Mouse (Mus musculus): Measurements from ENCODE around the gene Kif14. TPM values are rescaled to one million over a fixed set of nuclear protein-coding genes. Genes with fewer than 3 reads are reported as not detected.

Kif14 gene
- polyA plus RNA-seq, 1 experiment from 2014 or later: 5.5 TPM

DNA sequence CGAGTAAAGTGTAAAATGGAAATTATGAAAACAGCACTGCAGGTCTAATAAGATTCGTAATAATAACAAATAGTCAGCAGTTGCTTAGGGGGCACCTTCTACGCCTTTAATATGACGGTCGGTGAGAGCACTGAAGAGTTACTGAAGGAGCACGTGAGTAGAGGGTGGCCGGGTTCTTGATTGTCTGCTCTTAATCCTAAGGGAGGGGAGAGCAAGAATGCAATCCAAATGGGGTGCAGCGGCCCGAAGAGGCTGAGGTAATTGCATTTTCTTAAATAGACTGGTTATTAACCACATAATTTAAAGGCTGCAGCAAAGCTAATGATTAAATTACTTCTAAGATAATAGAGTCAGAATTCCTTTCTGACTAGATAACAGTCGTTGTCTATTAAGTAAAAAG, 19.2 kb upstream of the Kif14 start:
- no peak for ATAC-seq (ENCODE audit: low read depth)
- WGBS (ENCODE audit: insufficient replicate concordance): 82% methylated on average over 10 of the region's 10 CpGs
- H3K4me2 ChIP-seq (ENCODE audit: low read depth, low read length): no peak overlapping the region
- no peaks in the 10 kb centered on the region for H3K27me3 ChIP-seq (ENCODE audit: control insufficient read depth, insufficient read depth, low read depth, low read length)
- no peaks in the 10 kb centered on the region for H3K36me3 ChIP-seq (ENCODE audit: control insufficient read depth, insufficient read depth)
- H3K27ac ChIP-seq (ENCODE audit: low read length): no peak overlapping the region
- no peak overlapping the region for H3K9ac ChIP-seq (ENCODE audit: low read depth, low read length)
- no peaks in the 10 kb centered on the region for H3K9me3 ChIP-seq (replicated peaks; ENCODE audit: control insufficient read depth, low read length)
- H3K4me1 ChIP-seq (ENCODE audit: control insufficient read depth, low read depth, low read length): peaks cover 33% of the 10 kb centered on the region
- H3K4me3 ChIP-seq (ENCODE audit: low read depth, low read length): no peak overlapping the region

GRCm38 (mm10) chr1:136447338-136447737, 18.8 kb upstream of the Kif14 start:
- Histone ChIP-seq H3K4me3 (ENCODE audit: low read depth, low read length) (no peak overlapping the region), H3K27ac (ENCODE audit: low read length) (no peak overlapping the region), H3K4me1 (ENCODE audit: control insufficient read depth, low read depth, low read length) (peaks cover 33% of the 10 kb centered on the region), H3K27me3 (ENCODE audit: control insufficient read depth, insufficient read depth, low read depth, low read length) (no peaks in the 10 kb centered on the region), H3K36me3 (ENCODE audit: control insufficient read depth, insufficient read depth) (no peaks in the 10 kb centered on the region), H3K9me3 (replicated peaks; ENCODE audit: control insufficient read depth, low read length) (no peaks in the 10 kb centered on the region), H3K9ac (ENCODE audit: low read depth, low read length) (no peak overlapping the region), H3K4me2 (ENCODE audit: low read depth, low read length) (no peak overlapping the region)
- ATAC-seq (ENCODE audit: low read depth): no peak
- 73% methylated on average over 4 of the region's 4 CpGs for WGBS (ENCODE audit: insufficient replicate concordance)

- Histone ChIP-seq H3K27ac (ENCODE audit: low read length) (no peak overlapping the region), H3K36me3 (ENCODE audit: control insufficient read depth, insufficient read depth) (no peaks in the 10 kb centered on the region), H3K4me2 (ENCODE audit: low read depth, low read length) (no peak overlapping the region), H3K9ac (ENCODE audit: low read depth, low read length) (no peak overlapping the region), H3K9me3 (replicated peaks; ENCODE audit: control insufficient read depth, low read length) (no peaks in the 10 kb centered on the region), H3K4me1 (ENCODE audit: control insufficient read depth, low read depth, low read length) (peaks cover 15% of the 10 kb centered on the region), H3K27me3 (ENCODE audit: control insufficient read depth, insufficient read depth, low read depth, low read length) (no peaks in the 10 kb centered on the region), H3K4me3 (ENCODE audit: low read depth, low read length) (no peak overlapping the region)
- WGBS (ENCODE audit: insufficient replicate concordance): 73% methylated on average over 6 of the region's 6 CpGs
- ATAC-seq (ENCODE audit: low read depth): no peak
Observed at GRCm38 (mm10) chr1:136449541-136449940, 16.6 kb upstream of the Kif14 start.

GRCm38 (mm10) chr1:136450206-136450605, 15.9 kb upstream of the Kif14 start:
- Histone ChIP-seq H3K4me1 (ENCODE audit: control insufficient read depth, low read depth, low read length) (peaks cover 8% of the 10 kb centered on the region), H3K9ac (ENCODE audit: low read depth, low read length) (no peak overlapping the region), H3K27ac (ENCODE audit: low read length) (no peak overlapping the region), H3K9me3 (replicated peaks; ENCODE audit: control insufficient read depth, low read length) (no peaks in the 10 kb centered on the region), H3K4me3 (ENCODE audit: low read depth, low read length) (no peak overlapping the region), H3K27me3 (ENCODE audit: control insufficient read depth, insufficient read depth, low read depth, low read length) (no peaks in the 10 kb centered on the region), H3K36me3 (ENCODE audit: control insufficient read depth, insufficient read depth) (no peaks in the 10 kb centered on the region), H3K4me2 (ENCODE audit: low read depth, low read length) (no peak overlapping the region)
- WGBS (ENCODE audit: insufficient replicate concordance): 73% methylated on average over 5 of the region's 5 CpGs
- ATAC-seq (ENCODE audit: low read depth): no peak

DNA sequence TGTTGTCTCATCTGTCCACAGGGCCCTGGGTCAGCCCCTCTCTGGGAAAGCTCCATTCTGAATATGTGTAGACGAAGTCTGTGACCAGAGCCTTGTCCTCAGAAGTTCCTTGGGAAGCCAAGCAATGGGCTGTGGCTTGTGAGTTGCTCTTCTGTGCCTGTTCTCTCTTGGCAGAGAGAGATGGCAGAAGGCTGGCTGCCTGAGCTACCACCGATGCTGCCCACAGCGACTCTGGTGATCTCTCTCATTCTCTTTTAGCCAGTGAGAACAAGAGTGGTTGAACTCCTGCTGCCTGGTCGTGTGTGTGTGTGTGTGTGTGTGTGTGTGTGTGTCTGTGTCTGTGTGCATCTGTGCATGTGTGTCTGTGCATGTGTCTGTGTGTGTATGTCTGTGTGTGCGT, 13.7 kb upstream of the Kif14 start:
- Histone ChIP-seq H3K4me1 (ENCODE audit: control insufficient read depth, low read depth, low read length) (no peaks in the 10 kb centered on the region), H3K27ac (ENCODE audit: low read length) (no peak overlapping the region), H3K36me3 (ENCODE audit: control insufficient read depth, insufficient read depth) (no peaks in the 10 kb centered on the region), H3K4me3 (ENCODE audit: low read depth, low read length) (no peak overlapping the region), H3K9ac (ENCODE audit: low read depth, low read length) (no peak overlapping the region), H3K4me2 (ENCODE audit: low read depth, low read length) (no peak overlapping the region), H3K9me3 (replicated peaks; ENCODE audit: control insufficient read depth, low read length) (no peaks in the 10 kb centered on the region), H3K27me3 (ENCODE audit: control insufficient read depth, insufficient read depth, low read depth, low read length) (no peaks in the 10 kb centered on the region)
- no peak for ATAC-seq (ENCODE audit: low read depth)
- 69% methylated on average over 5 of the region's 5 CpGs for WGBS (ENCODE audit: insufficient replicate concordance)

GRCm38 (mm10) chr1:136455756-136456585, 10.2 kb upstream of the Kif14 start:
- Histone ChIP-seq H3K4me2 (ENCODE audit: low read depth, low read length) (no peak overlapping the region), H3K36me3 (ENCODE audit: control insufficient read depth, insufficient read depth) (no peaks in the 10 kb centered on the region), H3K27me3 (ENCODE audit: control insufficient read depth, insufficient read depth, low read depth, low read length) (no peaks in the 10 kb centered on the region; the same call in 1 of the 2 replicates), H3K9ac (ENCODE audit: low read depth, low read length) (no peak overlapping the region), H3K4me3 (ENCODE audit: low read depth, low read length) (no peak overlapping the region), H3K4me1 (ENCODE audit: control insufficient read depth, low read depth, low read length) (no peaks in the 10 kb centered on the region; the same call in 1 of the 2 replicates), H3K9me3 (replicated peaks; ENCODE audit: control insufficient read depth, low read length) (no peaks in the 10 kb centered on the region), H3K27ac (ENCODE audit: low read length) (no peak overlapping the region)
- no peak for ATAC-seq (ENCODE audit: low read depth)
- 69% methylated on average over 17 of the region's 17 CpGs for WGBS (ENCODE audit: insufficient replicate concordance)

DNA sequence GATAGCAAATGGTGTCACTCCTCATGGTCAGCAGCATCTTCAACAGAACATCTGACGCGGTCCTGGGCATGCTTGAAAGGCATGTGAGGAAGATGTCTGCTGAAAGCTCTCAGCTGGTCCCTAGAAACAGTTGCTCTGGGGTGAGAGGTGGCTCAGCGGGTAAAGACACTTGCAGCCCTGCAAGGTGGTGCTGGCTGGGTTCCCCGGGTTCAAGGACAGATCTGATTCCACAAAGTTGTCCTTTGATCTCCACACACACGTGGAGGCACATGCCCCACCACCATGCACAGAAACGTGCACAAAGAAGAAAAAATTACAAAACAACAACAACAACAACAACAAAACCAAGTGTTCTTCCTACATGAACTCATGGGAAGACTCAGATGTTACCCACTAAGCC, 9.4 kb upstream of the Kif14 start:
- ATAC-seq (ENCODE audit: low read depth): no peak
- Histone ChIP-seq H3K27me3 (ENCODE audit: control insufficient read depth, insufficient read depth, low read depth, low read length) (no peaks in the 10 kb centered on the region; the same call in 1 of the 2 replicates), H3K4me2 (ENCODE audit: low read depth, low read length) (no peak overlapping the region), H3K4me1 (ENCODE audit: control insufficient read depth, low read depth, low read length) (no peaks in the 10 kb centered on the region; the same call in 1 of the 2 replicates), H3K4me3 (ENCODE audit: low read depth, low read length) (no peak overlapping the region), H3K9me3 (replicated peaks; ENCODE audit: control insufficient read depth, low read length) (no peaks in the 10 kb centered on the region), H3K27ac (ENCODE audit: low read length) (no peak overlapping the region), H3K9ac (ENCODE audit: low read depth, low read length) (no peak overlapping the region), H3K36me3 (ENCODE audit: control insufficient read depth, insufficient read depth) (no peaks in the 10 kb centered on the region)
- WGBS (ENCODE audit: insufficient replicate concordance): 60% methylated on average over 6 of the region's 6 CpGs

GRCm38 (mm10) chr1:136457403-136457802, 8.7 kb upstream of the Kif14 start:
- WGBS (ENCODE audit: insufficient replicate concordance): 59% methylated on average over 4 of the region's 4 CpGs
- no peaks in the 10 kb centered on the region for H3K36me3 ChIP-seq (ENCODE audit: control insufficient read depth, insufficient read depth)
- H3K27ac ChIP-seq (ENCODE audit: low read length): no peak overlapping the region
- no peaks in the 10 kb centered on the region; the same call in 1 of the 2 replicates for H3K27me3 ChIP-seq (ENCODE audit: control insufficient read depth, insufficient read depth, low read depth, low read length)
- no peaks in the 10 kb centered on the region; the same call in 1 of the 2 replicates for H3K4me1 ChIP-seq (ENCODE audit: control insufficient read depth, low read depth, low read length)
- H3K4me3 ChIP-seq (ENCODE audit: low read depth, low read length): no peak overlapping the region
- H3K4me2 ChIP-seq (ENCODE audit: low read depth, low read length): no peak overlapping the region
- H3K9ac ChIP-seq (ENCODE audit: low read depth, low read length): no peak overlapping the region
- H3K9me3 ChIP-seq (replicated peaks; ENCODE audit: control insufficient read depth, low read length): no peaks in the 10 kb centered on the region
- ATAC-seq (ENCODE audit: low read depth): no peak

DNA sequence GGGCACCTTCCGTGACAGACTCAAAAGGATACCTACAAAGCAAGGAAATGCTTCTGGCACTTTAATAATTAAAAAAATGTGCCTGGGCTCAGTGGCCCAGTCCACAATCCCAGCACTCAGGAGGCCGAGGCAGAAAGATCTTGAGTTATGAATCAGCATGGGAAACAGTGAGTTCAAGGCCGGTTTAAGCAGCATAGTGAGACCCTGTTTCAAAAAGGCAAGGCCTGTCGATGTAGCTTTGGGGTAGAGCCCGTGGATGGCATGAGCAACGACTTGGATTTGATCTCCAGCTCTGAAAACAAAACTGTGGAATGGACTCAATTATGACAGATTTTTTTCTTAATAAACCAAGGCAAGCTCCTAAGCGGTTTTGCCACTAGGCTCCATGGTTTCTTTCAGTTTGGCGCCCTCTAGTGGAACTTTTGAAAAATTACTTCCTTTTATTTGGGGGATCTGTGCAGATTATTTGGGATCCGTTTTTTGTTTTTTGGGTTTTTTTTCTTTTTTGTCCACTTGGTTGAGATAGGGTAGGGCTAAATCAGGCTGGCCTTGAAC, 7.4 kb upstream of the Kif14 start:
- Histone ChIP-seq H3K4me2 (ENCODE audit: low read depth, low read length) (no peak overlapping the region), H3K9me3 (replicated peaks; ENCODE audit: control insufficient read depth, low read length) (no peaks in the 10 kb centered on the region), H3K27me3 (ENCODE audit: control insufficient read depth, insufficient read depth, low read depth, low read length) (no peaks in the 10 kb centered on the region; the same call in 1 of the 2 replicates), H3K27ac (ENCODE audit: low read length) (no peak overlapping the region), H3K36me3 (ENCODE audit: control insufficient read depth, insufficient read depth) (no peaks in the 10 kb centered on the region), H3K9ac (ENCODE audit: low read depth, low read length) (no peak overlapping the region), H3K4me3 (ENCODE audit: low read depth, low read length) (no peak overlapping the region), H3K4me1 (ENCODE audit: control insufficient read depth, low read depth, low read length) (no peaks in the 10 kb centered on the region; the same call in 1 of the 2 replicates)
- no peak for ATAC-seq (ENCODE audit: low read depth)
- WGBS (ENCODE audit: insufficient replicate concordance): 28% methylated on average over 9 of the region's 9 CpGs
